ENCODE assay signal across 8 mouse cellular contexts in the genomic region with DNA sequence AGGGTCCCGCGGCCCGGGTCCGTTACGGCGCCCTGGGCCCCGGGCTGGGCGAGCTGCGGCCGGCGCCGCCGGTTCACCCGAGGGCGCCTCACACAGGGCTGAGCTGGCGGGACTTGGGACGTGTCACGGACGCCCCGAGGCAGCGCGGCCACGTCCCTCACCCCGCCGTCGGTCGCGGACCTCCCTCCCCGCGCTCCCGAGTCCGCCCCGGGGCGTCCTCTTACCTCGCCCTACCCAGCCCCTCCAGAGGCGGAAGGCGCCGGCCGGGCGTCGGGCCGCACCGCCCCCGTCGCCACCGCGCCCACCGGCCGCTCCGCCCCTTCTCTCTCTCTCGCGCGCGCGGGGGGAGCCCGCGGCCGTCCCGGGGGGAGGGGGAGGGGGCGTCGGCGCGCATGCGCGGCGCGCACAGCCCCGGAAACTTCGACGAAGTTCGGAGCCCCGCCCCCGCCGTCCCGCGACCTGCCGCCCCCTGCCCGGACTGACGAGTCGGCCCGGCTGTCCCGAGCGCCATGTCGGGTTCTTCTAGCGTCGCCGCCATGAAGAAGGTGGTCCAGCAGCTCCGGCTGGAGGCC. TPM values are rescaled to one million over a fixed set of nuclear protein-coding genes. Genes with fewer than 3 reads are reported as not detected.
DNase-seq lines count a peak whose midpoint lies in the region; ATAC-seq and TF ChIP-seq lines count a peak whose summit lies in the region.

Spata1 (minus strand) TSS at position 323 of the 572 bp plus-strand sequence.
Gng5 (plus strand) TSS at position 377 of the 572 bp plus-strand sequence.

- peak within 1 kb of the TSS; percentile 88 for H3K27ac ChIP-seq in ES-E14 (ENCODE audit: insufficient read depth, low read depth, low read length, poor library complexity, severe bottlenecking)
- peak within 1 kb of the TSS; percentile 79 for H3K27ac ChIP-seq in forebrain, embryonic 15.5 days (replicated peaks)
- peak within 1 kb of the TSS; percentile 97 for H3K27ac ChIP-seq in lung, embryonic 14.5 days (ENCODE audit: low read depth)
- H3K27ac ChIP-seq in neural tube, embryonic 15.5 days (replicated peaks), result peak within 1 kb of the TSS; percentile 80

- H3K36me3 ChIP-seq in ES-E14 (ENCODE audit: control insufficient read depth, insufficient read depth, low read length, poor library complexity, severe bottlenecking), result peaks cover 3% of the 10 kb centered on the region
- peaks cover 9% of the 10 kb centered on the region for H3K36me3 ChIP-seq in forebrain, embryonic 15.5 days
- peaks cover 18% of the 10 kb centered on the region for H3K36me3 ChIP-seq in lung, embryonic 14.5 days (ENCODE audit: insufficient read depth)
- peaks cover 9% of the 10 kb centered on the region for H3K36me3 ChIP-seq in neural tube, embryonic 15.5 days

- H3K4me1 ChIP-seq in ES-E14 (ENCODE audit: control insufficient read depth in 2 of 2, insufficient read depth in 2 of 2, low read length in 2 of 2, poor library complexity in 1 of 2), result peaks cover 0 to 4% of the 10 kb centered on the region in 2 experiments; a peak in 1 of 4 replicates
- H3K4me1 ChIP-seq in forebrain, embryonic 15.5 days, result peaks cover 28% of the 10 kb centered on the region
- peaks cover 8% of the 10 kb centered on the region; the same call in 1 of the 2 replicates for H3K4me1 ChIP-seq in lung, embryonic 14.5 days (ENCODE audit: insufficient read depth)
- H3K4me1 ChIP-seq in neural tube, embryonic 15.5 days, result peaks cover 11% of the 10 kb centered on the region

- in situ Hi-C loops in ES-E14 (cut with MboI; ENCODE audit: low sequenced_read_pairs in 2 of 2, unreplicated experiment in 2 of 2), result no loop called here

- WGBS in forebrain, embryonic 15.5 days, result under 1% methylated on average over 69 of the region's 88 CpGs
- WGBS in lung, embryonic 14.5 days, result under 1% methylated on average over 79 of the region's 88 CpGs
- under 1% methylated on average over 78 of the region's 88 CpGs for WGBS in neural tube, embryonic 15.5 days

- H3K9ac ChIP-seq in ES-E14 (ENCODE audit: insufficient read depth, low read depth, low read length, poor library complexity, severe bottlenecking), result peak within 1 kb of the TSS; percentile 97
- peak within 1 kb of the TSS; percentile 78 for H3K9ac ChIP-seq in forebrain, embryonic 15.5 days (replicated peaks)
- H3K9ac ChIP-seq in lung, embryonic 14.5 days, result peak within 1 kb of the TSS; percentile 96
- peak within 1 kb of the TSS; percentile 66 for H3K9ac ChIP-seq in neural tube, embryonic 15.5 days (replicated peaks)

- H3K4me2 ChIP-seq in forebrain, embryonic 15.5 days (replicated peaks), result peak within 1 kb of the TSS; percentile 79
- H3K4me2 ChIP-seq in lung, embryonic 14.5 days, result peak within 1 kb of the TSS; percentile 85
- H3K4me2 ChIP-seq in neural tube, embryonic 15.5 days, result peak within 1 kb of the TSS; percentile 71

- no peaks in the 10 kb centered on the region for H3K9me3 ChIP-seq in ES-E14 (ENCODE audit: control insufficient read depth, insufficient read depth, low read depth, low read length)
- no peaks in the 10 kb centered on the region for H3K9me3 ChIP-seq in forebrain, embryonic 15.5 days
- H3K9me3 ChIP-seq in lung, embryonic 14.5 days (ENCODE audit: low read depth, low read length), result no peaks in the 10 kb centered on the region
- H3K9me3 ChIP-seq in neural tube, embryonic 15.5 days (replicated peaks), result no peaks in the 10 kb centered on the region

- DNase-seq in ES-E14 (ENCODE audit: low read depth, low spot score), result peak; percentile 49
- peak; percentile 81 for DNase-seq in c-Kit-positive CD71-positive TER-119-positive erythroid progenitor cells, embryonic 14.5 days (ENCODE audit: low spot score)
- DNase-seq in heart, postnatal 25 days (ENCODE audit: low spot score), result peak; percentile 84
- peak; percentile 30 to 57 for DNase-seq in layer of hippocampus, adult 18-20 months (ENCODE audit: low spot score in 2 of 2)
- peak; percentile 93 for DNase-seq in lung, embryonic 14.5 days
- peak; percentile 97 for DNase-seq in testis, postnatal 10 days (ENCODE audit: low spot score)

- peak within 1 kb of the TSS; percentile 95 to 98 for H3K4me3 ChIP-seq in ES-E14 (ENCODE audit: insufficient read depth in 1 of 2, low read depth in 1 of 2, low read length in 2 of 2, poor library complexity in 1 of 2, severe bottlenecking in 1 of 2)
- H3K4me3 ChIP-seq in forebrain, embryonic 15.5 days, result peak within 1 kb of the TSS; percentile 85
- H3K4me3 ChIP-seq in lung, embryonic 14.5 days (ENCODE audit: low read depth, low read length), result peak within 1 kb of the TSS; percentile 84
- H3K4me3 ChIP-seq in neural tube, embryonic 15.5 days (replicated peaks), result peak within 1 kb of the TSS; percentile 67

- intact Hi-C loops in heart, postnatal 25 days (cut with DNase I), result loop anchor here (2.0 to 5.0 kb wide), 3 partner anchors 49 to 313 kb away; partner anchors contain the start of genes Prkacb and Ssx2ip

- H3K27me3 ChIP-seq in forebrain, embryonic 15.5 days, result no peaks in the 10 kb centered on the region
- H3K27me3 ChIP-seq in lung, embryonic 14.5 days (ENCODE audit: insufficient read depth, low read length), result no peaks in the 10 kb centered on the region
- no peaks in the 10 kb centered on the region for H3K27me3 ChIP-seq in neural tube, embryonic 15.5 days (replicated peaks)

- TF ChIP-seq CTCF in lung, embryonic 14.5 days (IDR thresholded peaks at IDR 0.05; ENCODE audit: low read depth), result no peak

- peak; percentile 91 for ATAC-seq in forebrain, embryonic 15.5 days (replicated peaks)
- ATAC-seq in lung, embryonic 14.5 days (ENCODE audit: insufficient read depth), result peak; percentile 94
- peak; percentile 89 for ATAC-seq in neural tube, embryonic 15.5 days (ENCODE audit: low FRiP score)

TF ChIP-seq in ES-E14, 5 proteins besides CTCF, POLR2A, EP300 and RAD21:
- peak; percentile 67; the same call in 1 of the 2 replicates for TF ChIP-seq HCFC1 (IDR thresholded peaks at IDR 0.05; ENCODE audit: borderline replicate concordance, insufficient read depth, low read length)
- TF ChIP-seq CHD2 (IDR thresholded peaks at IDR 0.05; ENCODE audit: low read depth, low read length), result no peak
- TF ChIP-seq ZC3H11A (IDR thresholded peaks at IDR 0.05; ENCODE audit: borderline replicate concordance, low read depth, low read length), result no peak
TF ChIP-seq in ES-E14: peak in this region for 1.

RNA-seq across cellular contexts. Expression of gene Spata1, which starts in this region (rescaled TPM):
- total RNA-seq in ES-E14 (2012; rRNA removed), result 2.2 and 3.1 TPM in 2 replicates
- 6.1 and 6.8 TPM in 2 replicates for polyA plus RNA-seq in forebrain, embryonic 15.5 days (2015; fragmentation: Nextera tagmentation; extraction: Ambion mirVana)
- 1 to 10 TPM; 2.2 to 2.3 TPM for total RNA-seq in heart, postnatal 25 days (2021)
- 1 to 10 TPM; 2.1 to 3.2 TPM for total RNA-seq in layer of hippocampus, adult 18-20 months (2021)
- polyA plus RNA-seq in lung, embryonic 14.5 days (2014; fragmentation: Nextera tagmentation; extraction: Ambion mirVana), result 4.2 and 4.8 TPM in 2 replicates
- 4.3 and 5.6 TPM in 2 replicates for polyA plus RNA-seq in neural tube, embryonic 15.5 days (2015; fragmentation: Nextera tagmentation; extraction: Ambion mirVana)

RNA-seq across cellular contexts. Expression of gene Gng5, which starts in this region (rescaled TPM):
- total RNA-seq in ES-E14 (2012; rRNA removed), result 142 and 234 TPM in 2 replicates
- 415 and 426 TPM in 2 replicates for polyA plus RNA-seq in forebrain, embryonic 15.5 days (2015; fragmentation: Nextera tagmentation; extraction: Ambion mirVana)
- total RNA-seq in heart, postnatal 25 days (2021), result 100 to 1,000 TPM; 197 to 229 TPM
- total RNA-seq in layer of hippocampus, adult 18-20 months (2021), result 10 to 100 TPM; 40.1 to 45.0 TPM
- 887 and 951 TPM in 2 replicates for polyA plus RNA-seq in lung, embryonic 14.5 days (2014; fragmentation: Nextera tagmentation; extraction: Ambion mirVana)
- polyA plus RNA-seq in neural tube, embryonic 15.5 days (2015; fragmentation: Nextera tagmentation; extraction: Ambion mirVana), result 363 and 428 TPM in 2 replicates

Comparison
In these comparisons a context has a peak if more than half of its experiments do, and no peak if none do; other contexts are left out.
1. Peak in every context shown above with its lines: DNase-seq, ATAC-seq, H3K4me3 ChIP-seq and H3K27ac ChIP-seq.
2. DNase-seq: peak in every context shown above with its lines; median percentile 97 in testis, postnatal 10 days; 93 in lung, embryonic 14.5 days; 84 in heart, postnatal 25 days; 81 in c-Kit-positive CD71-positive TER-119-positive erythroid progenitor cells, embryonic 14.5 days; 49 in ES-E14; 44 in layer of hippocampus, adult 18-20 months.